Mouse (Mus musculus): Measurements from ENCODE around the gene Acvr1. TPM values are rescaled to one million over a fixed set of nuclear protein-coding genes. Genes with fewer than 3 reads are reported as not detected.

The Acvr1 gene
- polyA plus RNA-seq, 1 experiment from 2014 or later = 5.5 TPM

DNA sequence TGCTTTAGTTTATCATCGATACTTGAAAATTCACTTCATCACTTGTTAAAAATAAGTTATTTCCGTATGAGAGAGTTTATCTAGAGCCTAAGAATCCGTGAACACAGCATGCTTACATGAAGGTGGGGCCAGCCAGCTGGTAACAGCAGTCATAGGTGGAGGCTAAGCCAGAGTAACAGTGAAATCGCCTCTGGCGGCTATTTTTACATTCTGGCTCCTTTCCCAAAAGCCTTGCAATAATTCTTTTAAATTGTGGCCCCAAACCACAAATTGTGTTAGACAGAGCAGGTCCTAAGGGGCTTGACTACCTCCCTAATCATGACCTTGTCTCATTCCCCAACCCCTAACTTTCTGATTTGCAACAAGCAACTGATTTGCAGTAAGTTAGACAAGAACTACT is 214.1 kb downstream of the Acvr1 start:
- H3K4me2 ChIP-seq (ENCODE audit: low read length) = no peak overlapping the region
- H3K4me3 ChIP-seq (replicated peaks; ENCODE audit: low read depth, low read length) = no peak overlapping the region
- DNase-seq (ENCODE audit: low spot score) (no peak), ATAC-seq (replicated peaks; ENCODE audit: low FRiP score, low read depth) (no peak)
- no peak overlapping the region for H3K27ac ChIP-seq
- 0 out of 2 replicates have a peak, but pooled peaks cover 3% of the 10 kb centered on the region for H3K27me3 ChIP-seq (ENCODE audit: insufficient read depth, low read length)
- no peaks in the 10 kb centered on the region for H3K36me3 ChIP-seq (ENCODE audit: insufficient read depth, low read length)
- no peak for TF ChIP-seq CTCF (IDR thresholded peaks at IDR 0.05; ENCODE audit: low read depth)
- no peak overlapping the region for H3K9ac ChIP-seq (ENCODE audit: low read depth, low read length)
- WGBS = 49% methylated on average over 5 of the region's 5 CpGs
- H3K4me1 ChIP-seq (replicated peaks; ENCODE audit: insufficient read depth, low read length) = 0 out of 2 replicates have a peak, but pooled peaks cover 2% of the 10 kb centered on the region
- no peaks in the 10 kb centered on the region for H3K9me3 ChIP-seq (replicated peaks; ENCODE audit: low read length)

DNA sequence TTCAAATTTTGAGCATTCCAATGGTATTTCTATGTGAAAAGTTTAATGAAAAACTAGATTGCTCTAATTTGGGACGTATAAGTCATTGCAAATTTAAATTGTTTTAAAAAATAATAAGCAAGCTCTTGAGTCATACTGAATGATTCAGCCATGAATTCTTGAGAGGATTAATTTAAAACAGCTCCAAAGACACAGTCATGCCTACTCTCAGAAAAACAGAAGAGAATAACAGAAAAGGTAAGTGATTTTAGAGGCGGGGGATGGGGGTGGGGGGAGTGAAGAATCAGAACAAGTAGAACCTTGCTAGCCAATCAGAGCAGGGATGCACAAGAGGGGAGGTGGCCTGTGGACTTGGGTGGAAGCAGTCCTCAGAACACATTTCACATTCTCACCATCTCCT is 216.3 kb downstream of the Acvr1 start:
- no peak overlapping the region for H3K4me2 ChIP-seq (ENCODE audit: low read length)
- no peaks in the 10 kb centered on the region for H3K9me3 ChIP-seq (replicated peaks; ENCODE audit: low read length)
- H3K27ac ChIP-seq = no peak overlapping the region
- no peak overlapping the region for H3K4me3 ChIP-seq (replicated peaks; ENCODE audit: low read depth, low read length)
- no peak overlapping the region for H3K9ac ChIP-seq (ENCODE audit: low read depth, low read length)
- no peaks in the 10 kb centered on the region for H3K27me3 ChIP-seq (ENCODE audit: insufficient read depth, low read length)
- DNase-seq (ENCODE audit: low spot score) (no peak), ATAC-seq (replicated peaks; ENCODE audit: low FRiP score, low read depth) (no peak)
- H3K36me3 ChIP-seq (ENCODE audit: insufficient read depth, low read length) = no peaks in the 10 kb centered on the region
- H3K4me1 ChIP-seq (replicated peaks; ENCODE audit: insufficient read depth, low read length) = no peaks in the 10 kb centered on the region
- WGBS = 87% methylated on average over 2 of the region's 2 CpGs
- no peak for TF ChIP-seq CTCF (IDR thresholded peaks at IDR 0.05; ENCODE audit: low read depth)

Other genes starting within 250 kb of the Acvr1 start
- 0.04 and 0.13 TPM in 2 replicates for gene Acvr1c, start 209.3 kb downstream of the Acvr1 start, polyA plus RNA-seq (2015; fragmentation: Nextera tagmentation; extraction: Ambion mirVana)
- gene Gm17409, start 97.0 kb downstream of the Acvr1 start, polyA plus RNA-seq (2015; fragmentation: Nextera tagmentation; extraction: Ambion mirVana) = not detected in 2 replicates
- gene Upp2, start 141 bp upstream of the Acvr1 start, polyA plus RNA-seq (2015; fragmentation: Nextera tagmentation; extraction: Ambion mirVana) = 9.6 and 10.4 TPM in 2 replicates